Mouse (Mus musculus) hindbrain, postnatal 0 days (tissue): ENCODE data around the gene Cdkn1c. TPM values are rescaled to one million over a fixed set of nuclear protein-coding genes. Genes with fewer than 3 reads are reported as not detected.

ENCODE experiments used
- ATAC-seq: fragments of 200-750 bp; cut with Nextera tagmentation; 2 replicates; pipeline ENCODE4 v1.8.0; 2017; ENCODE audit warnings: mild to moderate bottlenecking, moderate TSS enrichment, moderate library complexity
- DNase-seq: peaks from one replicate; pipeline ENCODE4 v3.0.0-alpha.2; 2015; ENCODE audit warnings: low spot score
- H3K27ac ChIP-seq: fragments of 300-500 bp; sonication (generic); 2 replicates; pipeline ENCODE4 v1.5.1; 2014; ENCODE audit warnings: mild to moderate bottlenecking
- H3K27me3 ChIP-seq: fragments of 300-500 bp; sonication (generic); 2 replicates; pipeline ENCODE4 v1.6.1; 2014; ENCODE audit warnings: low read length, mixed read lengths; ENCODE audit not compliant: insufficient read depth
- H3K36me3 ChIP-seq: fragments of 300-500 bp; sonication (generic); 2 replicates; pipeline ENCODE4 v1.6.1; 2014; ENCODE audit warnings: low read length, mixed read lengths; ENCODE audit not compliant: insufficient read depth
- H3K4me1 ChIP-seq: fragments of 300-500 bp; sonication (generic); 2 replicates; pipeline ENCODE4 v1.6.1; 2014; ENCODE audit warnings: antibody characterized with exemption, low read length, mixed read lengths; ENCODE audit not compliant: insufficient read depth
- H3K4me2 ChIP-seq: fragments of 300-500 bp; sonication (generic); 2 replicates; pipeline ENCODE4 v1.6.1; 2014; ENCODE audit warnings: low read depth, mild to moderate bottlenecking, low read length, moderate library complexity, mixed read lengths
- H3K4me3 ChIP-seq: fragments of 300-500 bp; sonication (generic); 2 replicates; pipeline ENCODE4 v1.5.1; 2014; ENCODE audit warnings: low read length
- H3K9ac ChIP-seq: fragments of 300-500 bp; sonication (generic); replicated peaks from 2 replicates; pipeline ENCODE4 v1.6.1; 2014; ENCODE audit warnings: mild to moderate bottlenecking, low read length, moderate library complexity, mixed read lengths
- H3K9me3 ChIP-seq: fragments of 300-500 bp; sonication (generic); 2 replicates; pipeline ENCODE4 v1.6.1; 2016; ENCODE audit warnings: low read length, mixed read lengths
- CTCF ChIP-seq: IDR thresholded peaks from 2 replicates; pipeline ENCODE4 v1.5.1; 2016; ENCODE audit warnings: antibody characterized with exemption, control low read depth, low read depth
- WGBS: fragments of 180-500 bp; shearing (Covaris S2); extraction: QIAGEN DNeasy Blood & Tissue Kit; methylation state at CpG from one replicate; pipeline ENCODE4 v1.1.7; 2014; 5-methylcytosine and 5-hydroxymethylcytosine counted together
- polyA plus RNA-seq: library from polyadenylated mRNA; unstranded; fragments of >200 nt; fragmentation: Nextera tagmentation; extraction: Ambion mirVana; gene quantifications from 2 replicates; pipeline ENCODE4 v1.2.1, GENCODE M21; 2015
- total RNA-seq: library from RNA; depleted of rRNA; stranded (reverse); fragments of >200 nt; gene quantifications from 2 replicates; pipeline ENCODE4 v1.2.3, GENCODE M21; 2014

Gene Cdkn1c
- total and polyA plus RNA-seq, 2 experiments from 2014 or later: 127 to 144 TPM

GRCm38 (mm10) chr7:143463865-143464415 is 3.1 kb upstream of the Cdkn1c start:
- no peak overlapping the region for H3K9ac ChIP-seq

GRCm38 (mm10) chr7:143462516-143462915 is 1.7 kb upstream of the Cdkn1c start:
- WGBS: 73% methylated on average over 5 of the region's 5 CpGs

More at GRCm38 (mm10) chr7:143463865-143464415, 3.1 kb upstream of the Cdkn1c start:
- TF ChIP-seq CTCF: peak; percentile 95
- Histone ChIP-seq H3K9me3 (peaks cover 6% of the 10 kb centered on the region; the same call in 1 of the 2 replicates), H3K4me1 (no peaks in the 10 kb centered on the region), H3K27me3 (no peaks in the 10 kb centered on the region), H3K4me2 (no peak overlapping the region), H3K4me3 (no peak overlapping the region), H3K27ac (no peak overlapping the region), H3K36me3 (no peaks in the 10 kb centered on the region)
- WGBS: 26% methylated on average over 11 of the region's 11 CpGs
- ATAC-seq (0 out of 2 replicates have a peak, but pooled peaks have one; percentile 22), DNase-seq (peak; percentile 89)

GRCm38 (mm10) chr7:143461920-143462319 is 1.1 kb upstream of the Cdkn1c start:
- no peak for ATAC-seq
- Histone ChIP-seq H3K9me3 (peaks cover 6% of the 10 kb centered on the region; the same call in 1 of the 2 replicates), H3K4me2 (no peak overlapping the region), H3K27me3 (no peaks in the 10 kb centered on the region), H3K9ac (no peak overlapping the region), H3K27ac (no peak overlapping the region), H3K4me3 (no peak overlapping the region), H3K36me3 (no peaks in the 10 kb centered on the region), H3K4me1 (no peaks in the 10 kb centered on the region)
- TF ChIP-seq CTCF: no peak
- 50% methylated on average over 11 of the region's 11 CpGs for WGBS
- no peak for DNase-seq

More at GRCm38 (mm10) chr7:143462516-143462915, 1.7 kb upstream of the Cdkn1c start:
- peaks cover 6% of the 10 kb centered on the region; the same call in 1 of the 2 replicates for H3K9me3 ChIP-seq
- H3K27me3 ChIP-seq: no peaks in the 10 kb centered on the region
- TF ChIP-seq CTCF: no peak
- H3K27ac ChIP-seq: no peak overlapping the region
- H3K4me2 ChIP-seq: no peak overlapping the region
- H3K9ac ChIP-seq: no peak overlapping the region
- no peak overlapping the region for H3K4me3 ChIP-seq
- H3K36me3 ChIP-seq: no peaks in the 10 kb centered on the region
- ATAC-seq (no peak), DNase-seq (no peak)
- H3K4me1 ChIP-seq: no peaks in the 10 kb centered on the region

GRCm38 (mm10) chr7:143461294-143461870 is 532 bp upstream of the Cdkn1c start:
- ATAC-seq (peak; percentile 41; the same call in 1 of the 2 replicates), DNase-seq (no peak)
- Histone ChIP-seq H3K9me3 (peaks cover 6% of the 10 kb centered on the region; the same call in 1 of the 2 replicates), H3K36me3 (no peaks in the 10 kb centered on the region), H3K27ac (no peak overlapping the region), H3K9ac (no peak overlapping the region), H3K27me3 (no peaks in the 10 kb centered on the region), H3K4me2 (peak overlapping the region; percentile 62), H3K4me3 (peak overlapping the region; percentile 43), H3K4me1 (no peaks in the 10 kb centered on the region)
- no peak for TF ChIP-seq CTCF
- WGBS: 39% methylated on average over 18 of the region's 32 CpGs

- H3K27me3 ChIP-seq: no peaks in the 10 kb centered on the region
- H3K4me2 ChIP-seq: peak overlapping the region; percentile 62
- no peak for ATAC-seq
- no peaks in the 10 kb centered on the region for H3K4me1 ChIP-seq
- H3K9ac ChIP-seq: peak overlapping the region; percentile 41
- H3K9me3 ChIP-seq: peaks cover 6% of the 10 kb centered on the region; the same call in 1 of the 2 replicates
- no peaks in the 10 kb centered on the region for H3K36me3 ChIP-seq
- no peak overlapping the region for H3K27ac ChIP-seq
- no peak for DNase-seq
- WGBS: 38% methylated on average over 57 of the region's 60 CpGs
- peak overlapping the region; percentile 43 for H3K4me3 ChIP-seq
- no peak for TF ChIP-seq CTCF
Measured at GRCm38 (mm10) chr7:143460217-143460834, 524 bp downstream of the Cdkn1c start.

GRCm38 (mm10) chr7:143459332-143460211 is 1.3 kb downstream of the Cdkn1c start:
- DNase-seq: no peak
- no peak overlapping the region for H3K27ac ChIP-seq
- 36% methylated on average over 85 of the region's 100 CpGs for WGBS

More at GRCm38 (mm10) chr7:143459332-143460211, 1.3 kb downstream of the Cdkn1c start:
- peak; percentile 12; the same call in 1 of the 2 replicates for ATAC-seq
- TF ChIP-seq CTCF: no peak
- peak overlapping the region; percentile 62 for H3K4me2 ChIP-seq
- H3K4me1 ChIP-seq: no peaks in the 10 kb centered on the region
- H3K4me3 ChIP-seq: peak overlapping the region; percentile 43
- H3K9me3 ChIP-seq: peaks cover 6% of the 10 kb centered on the region; the same call in 1 of the 2 replicates
- H3K27me3 ChIP-seq: no peaks in the 10 kb centered on the region
- H3K36me3 ChIP-seq: no peaks in the 10 kb centered on the region
- peak overlapping the region; percentile 41 for H3K9ac ChIP-seq
